Mouse (Mus musculus): Measurements from ENCODE around the gene Cd36. TPM values are rescaled to one million over a fixed set of nuclear protein-coding genes. Genes with fewer than 3 reads are reported as not detected.
"Not testable (repeated sequence)": the region's sequence is repeated elsewhere in the genome, so short reads cannot be mapped to it uniquely, and the experiment has no call there.

The Cd36 gene
- polyA plus RNA-seq, 1 experiment from 2014 or later: 199 TPM

DNA sequence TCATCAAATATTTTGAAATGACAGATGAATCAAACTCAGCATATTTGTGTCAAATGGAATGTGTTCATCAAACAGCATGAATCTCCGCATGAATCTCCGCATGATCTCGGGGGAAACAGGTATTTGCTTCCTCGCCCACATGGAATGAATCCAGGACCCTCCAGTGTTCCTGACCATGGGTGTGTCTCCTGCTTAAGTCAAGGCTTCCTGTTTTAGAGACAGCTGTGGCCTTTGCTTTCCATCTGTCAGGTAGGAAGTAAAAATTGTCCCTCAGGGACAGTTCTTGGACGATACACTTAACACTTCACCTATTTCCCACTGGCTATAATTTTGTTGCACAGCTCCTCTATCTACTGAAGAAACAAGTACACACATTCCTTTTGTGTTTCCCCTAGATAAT lies 30.4 kb upstream of the Cd36 start:
- H3K27ac ChIP-seq (ENCODE audit: low read depth, low read length): no peak overlapping the region
- H3K9ac ChIP-seq (ENCODE audit: low read depth, low read length): no peak overlapping the region
- no peak overlapping the region for H3K4me3 ChIP-seq (ENCODE audit: low read depth, low read length)
- H3K27me3 ChIP-seq (replicated peaks; ENCODE audit: control insufficient read depth, insufficient read depth, low read length): no peaks in the 10 kb centered on the region
- ATAC-seq: no peak
- no peak for TF ChIP-seq CTCF (IDR thresholded peaks at IDR 0.05; ENCODE audit: low read depth)
- H3K4me2 ChIP-seq (replicated peaks; ENCODE audit: low read depth): no peak overlapping the region
- H3K9me3 ChIP-seq (ENCODE audit: control insufficient read depth): no peaks in the 10 kb centered on the region
- no peaks in the 10 kb centered on the region for H3K36me3 ChIP-seq (ENCODE audit: control insufficient read depth, insufficient read depth)
- WGBS: 64% methylated on average over 5 of the region's 5 CpGs
- no peaks in the 10 kb centered on the region for H3K4me1 ChIP-seq (replicated peaks; ENCODE audit: control insufficient read depth, insufficient read depth, low read length)

DNA sequence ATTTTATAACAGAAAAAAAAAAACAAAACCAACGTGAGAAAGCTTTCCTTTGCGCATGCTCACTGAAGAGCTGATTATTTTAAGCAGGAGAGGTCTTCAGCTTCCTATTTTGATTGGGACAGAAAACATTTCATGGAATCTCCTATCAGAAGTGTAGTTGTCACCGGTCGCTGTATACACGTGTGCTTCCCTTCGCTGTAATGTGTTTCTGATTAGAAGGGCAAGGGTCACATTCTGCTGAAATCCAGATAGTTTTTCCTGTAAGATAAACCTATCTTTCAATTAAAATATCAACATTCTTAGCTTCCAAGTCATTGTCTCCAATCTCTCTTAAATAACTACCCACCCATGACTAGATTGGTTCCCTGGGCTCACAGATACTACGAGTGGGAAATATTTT lies 16.2 kb upstream of the Cd36 start:
- Histone ChIP-seq H3K27me3 (replicated peaks; ENCODE audit: control insufficient read depth, insufficient read depth, low read length) (no peaks in the 10 kb centered on the region), H3K4me2 (replicated peaks; ENCODE audit: low read depth) (no peak overlapping the region), H3K9ac (ENCODE audit: low read depth, low read length) (no peak overlapping the region), H3K4me3 (ENCODE audit: low read depth, low read length) (no peak overlapping the region), H3K27ac (ENCODE audit: low read depth, low read length) (no peak overlapping the region), H3K36me3 (ENCODE audit: control insufficient read depth, insufficient read depth) (no peaks in the 10 kb centered on the region), H3K9me3 (ENCODE audit: control insufficient read depth) (no peaks in the 10 kb centered on the region), H3K4me1 (replicated peaks; ENCODE audit: control insufficient read depth, insufficient read depth, low read length) (no peaks in the 10 kb centered on the region)
- WGBS: 37% methylated on average over 7 of the region's 7 CpGs
- no peak for ATAC-seq
- no peak for TF ChIP-seq CTCF (IDR thresholded peaks at IDR 0.05; ENCODE audit: low read depth)

DNA sequence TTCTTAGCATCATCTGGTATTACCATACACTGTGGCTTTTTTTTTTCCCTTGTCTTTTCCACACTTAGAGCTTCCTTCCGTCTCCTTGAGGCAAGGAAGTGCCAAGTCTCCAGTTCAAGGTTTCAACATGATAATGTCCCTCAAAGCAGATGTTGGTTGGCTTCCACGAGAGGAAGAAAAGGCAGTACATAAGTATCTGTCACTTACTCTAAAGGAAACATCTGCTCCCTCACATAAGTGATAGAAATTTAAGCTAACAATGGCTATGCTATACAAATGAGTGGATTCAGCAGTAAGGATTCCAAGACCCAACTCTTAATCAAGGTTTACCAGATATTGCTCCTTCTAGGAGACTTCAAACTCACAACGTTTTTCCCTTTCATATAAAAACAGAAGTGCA lies 10.3 kb upstream of the Cd36 start:
- no peak for ATAC-seq
- WGBS: 55% methylated on average over 3 of the region's 3 CpGs
- Histone ChIP-seq H3K27ac (ENCODE audit: low read depth, low read length) (no peak overlapping the region), H3K36me3 (ENCODE audit: control insufficient read depth, insufficient read depth) (no peaks in the 10 kb centered on the region), H3K4me1 (replicated peaks; ENCODE audit: control insufficient read depth, insufficient read depth, low read length) (no peaks in the 10 kb centered on the region), H3K4me3 (ENCODE audit: low read depth, low read length) (no peak overlapping the region), H3K27me3 (replicated peaks; ENCODE audit: control insufficient read depth, insufficient read depth, low read length) (no peaks in the 10 kb centered on the region), H3K9ac (ENCODE audit: low read depth, low read length) (no peak overlapping the region), H3K4me2 (replicated peaks; ENCODE audit: low read depth) (no peak overlapping the region), H3K9me3 (ENCODE audit: control insufficient read depth) (no peaks in the 10 kb centered on the region)
- no peak for TF ChIP-seq CTCF (IDR thresholded peaks at IDR 0.05; ENCODE audit: low read depth)

DNA sequence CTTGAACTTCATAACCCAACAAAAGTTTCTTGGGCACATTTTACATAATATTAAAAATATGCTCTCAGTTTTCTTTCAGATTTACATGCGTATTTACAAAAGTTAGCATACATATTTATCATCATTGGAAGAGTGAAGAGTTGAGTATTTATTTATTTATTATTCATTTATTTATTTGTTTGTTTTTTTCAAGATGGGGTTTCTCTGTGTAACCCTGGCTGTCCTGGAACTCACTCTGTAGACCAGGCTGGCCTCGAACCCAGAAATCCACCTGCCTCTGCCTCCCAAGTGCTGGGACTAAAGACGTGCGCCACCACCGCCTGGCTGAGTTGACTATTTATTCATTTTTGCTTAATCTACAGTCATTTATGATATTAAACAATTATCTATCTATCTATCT lies 9.0 kb upstream of the Cd36 start:
- not testable (repeated sequence) for H3K27ac ChIP-seq (ENCODE audit: low read depth, low read length); ATAC-seq; H3K4me3 ChIP-seq (ENCODE audit: low read depth, low read length); H3K4me1 ChIP-seq (replicated peaks; ENCODE audit: control insufficient read depth, insufficient read depth, low read length); H3K27me3 ChIP-seq (replicated peaks; ENCODE audit: control insufficient read depth, insufficient read depth, low read length); H3K9me3 ChIP-seq (ENCODE audit: control insufficient read depth); H3K4me2 ChIP-seq (replicated peaks; ENCODE audit: low read depth); H3K36me3 ChIP-seq (ENCODE audit: control insufficient read depth, insufficient read depth); H3K9ac ChIP-seq (ENCODE audit: low read depth, low read length)
- WGBS: 96% methylated on average over 5 of the region's 5 CpGs

DNA sequence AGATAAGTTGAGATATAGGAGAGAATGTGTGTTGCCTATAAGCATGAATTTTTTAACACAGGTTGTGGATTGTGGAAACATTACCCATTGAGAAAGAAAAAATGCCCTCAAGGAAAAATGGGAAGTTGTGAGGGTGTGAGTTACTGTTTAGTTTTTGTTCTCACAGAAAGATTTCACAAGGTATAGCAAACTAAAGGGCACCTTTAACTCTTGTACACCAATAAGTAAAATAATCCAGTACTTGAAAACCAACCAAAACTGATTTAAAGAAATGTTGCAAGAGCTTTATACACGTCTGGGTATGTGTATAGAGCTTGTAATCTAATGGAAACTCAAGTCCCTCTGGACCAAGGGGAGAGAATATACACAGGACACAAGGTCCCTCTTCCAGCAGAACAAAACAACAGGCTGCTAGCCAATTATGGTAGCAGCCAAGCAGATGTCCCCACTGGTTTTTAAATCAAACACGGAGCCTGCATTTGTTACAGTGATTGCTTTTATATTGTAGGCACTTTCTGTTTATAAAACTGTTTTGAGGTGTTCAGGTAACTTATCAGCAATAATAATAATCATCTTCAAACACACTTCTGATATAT lies 5.1 kb upstream of the Cd36 start:
- Histone ChIP-seq H3K4me2 (replicated peaks; ENCODE audit: low read depth) (no peak overlapping the region), H3K27ac (ENCODE audit: low read depth, low read length) (no peak overlapping the region), H3K36me3 (ENCODE audit: control insufficient read depth, insufficient read depth) (no peaks in the 10 kb centered on the region), H3K4me1 (replicated peaks; ENCODE audit: control insufficient read depth, insufficient read depth, low read length) (no peaks in the 10 kb centered on the region), H3K4me3 (ENCODE audit: low read depth, low read length) (no peak overlapping the region), H3K27me3 (replicated peaks; ENCODE audit: control insufficient read depth, insufficient read depth, low read length) (no peaks in the 10 kb centered on the region), H3K9ac (ENCODE audit: low read depth, low read length) (no peak overlapping the region), H3K9me3 (ENCODE audit: control insufficient read depth) (no peaks in the 10 kb centered on the region)
- no peak for TF ChIP-seq CTCF (IDR thresholded peaks at IDR 0.05; ENCODE audit: low read depth)
- WGBS: 68% methylated on average over 2 of the region's 2 CpGs
- no peak for ATAC-seq

DNA sequence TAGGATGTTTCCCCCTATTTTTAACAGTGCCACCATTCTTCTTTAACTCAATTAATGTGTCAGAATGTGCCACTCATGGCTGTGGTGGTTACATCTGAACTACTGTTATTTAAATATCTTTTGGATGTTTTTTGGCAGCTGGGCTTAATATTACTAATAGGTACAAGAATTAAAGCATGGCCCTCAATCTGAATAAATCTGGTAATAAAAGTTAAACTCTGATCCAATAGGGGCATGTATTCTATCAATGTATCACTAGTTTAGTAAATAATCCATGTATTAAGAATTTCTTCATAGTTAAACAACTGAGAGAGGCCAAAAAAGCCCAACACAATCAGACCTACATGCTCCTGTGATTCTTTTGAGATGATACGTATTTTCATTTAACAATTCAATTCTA lies 690 bp upstream of the Cd36 start:
- Histone ChIP-seq H3K27ac (ENCODE audit: low read depth, low read length) (no peak overlapping the region), H3K27me3 (replicated peaks; ENCODE audit: control insufficient read depth, insufficient read depth, low read length) (no peaks in the 10 kb centered on the region), H3K9me3 (ENCODE audit: control insufficient read depth) (no peaks in the 10 kb centered on the region), H3K4me3 (ENCODE audit: low read depth, low read length) (no peak overlapping the region), H3K4me1 (replicated peaks; ENCODE audit: control insufficient read depth, insufficient read depth, low read length) (no peaks in the 10 kb centered on the region), H3K9ac (ENCODE audit: low read depth, low read length) (no peak overlapping the region), H3K36me3 (ENCODE audit: control insufficient read depth, insufficient read depth) (no peaks in the 10 kb centered on the region), H3K4me2 (replicated peaks; ENCODE audit: low read depth) (no peak overlapping the region)
- ATAC-seq: no peak
- no peak for TF ChIP-seq CTCF (IDR thresholded peaks at IDR 0.05; ENCODE audit: low read depth)
- WGBS: 97% methylated on average over 1 of the region's 1 CpGs

DNA sequence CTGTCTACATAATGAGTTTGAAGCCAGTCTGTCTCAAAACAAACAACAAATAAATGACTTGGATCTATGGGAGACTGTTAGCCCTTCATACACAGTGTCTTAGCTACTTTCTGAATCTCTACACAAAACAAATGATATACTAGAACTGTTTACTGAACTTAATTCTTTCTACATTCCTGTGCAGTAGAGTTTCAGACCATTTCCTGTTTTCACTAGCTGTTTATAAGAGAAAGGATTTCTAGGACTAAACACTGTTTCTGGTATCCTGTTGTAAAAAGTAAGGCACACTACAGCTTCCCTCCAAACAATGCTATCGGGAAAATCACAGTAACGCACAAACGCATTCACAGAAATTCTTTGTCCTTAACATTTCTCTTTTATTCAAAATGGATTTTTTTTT lies 2.2 kb downstream of the Cd36 start:
- Histone ChIP-seq H3K27me3 (replicated peaks; ENCODE audit: control insufficient read depth, insufficient read depth, low read length) (no peaks in the 10 kb centered on the region), H3K4me3 (ENCODE audit: low read depth, low read length) (no peak overlapping the region), H3K36me3 (ENCODE audit: control insufficient read depth, insufficient read depth) (no peaks in the 10 kb centered on the region), H3K4me1 (replicated peaks; ENCODE audit: control insufficient read depth, insufficient read depth, low read length) (no peaks in the 10 kb centered on the region), H3K9me3 (ENCODE audit: control insufficient read depth) (no peaks in the 10 kb centered on the region), H3K9ac (ENCODE audit: low read depth, low read length) (no peak overlapping the region), H3K4me2 (replicated peaks; ENCODE audit: low read depth) (no peak overlapping the region), H3K27ac (ENCODE audit: low read depth, low read length) (no peak overlapping the region)
- ATAC-seq: no peak
- no peak for TF ChIP-seq CTCF (IDR thresholded peaks at IDR 0.05; ENCODE audit: low read depth)
- WGBS: 55% methylated on average over 3 of the region's 3 CpGs

Measured in intestine, postnatal 0 days (tissue).